Mouse (Mus musculus) MEL (cell line): ENCODE data around the gene Scn4b. TPM values are rescaled to one million over a fixed set of nuclear protein-coding genes. Genes with fewer than 3 reads are reported as not detected.

ENCODE experiments used
- DNase-seq: peaks from one replicate; pipeline ENCODE4 v3.0.0; 2011; ENCODE audit warnings: low read depth, low spot score
- H3K27ac ChIP-seq: 2 replicates; pipeline ENCODE4 v1.5.1; 2012; ENCODE audit warnings: low read depth, mild to moderate bottlenecking, control low read depth, low read length, moderate library complexity; ENCODE audit not compliant: control insufficient read depth
- H3K27me3 ChIP-seq, 2 experiments: fragments of 150-350 bp in 1 of 2; sonication (generic) in 1 of 2; 2 replicates each; pipeline ENCODE4 v1.6.1; 2012; ENCODE audit warnings: low read length in 2 of 2, mild to moderate bottlenecking in 2 of 2, improper control_type of control experiment in 1 of 2, moderate library complexity in 1 of 2; ENCODE audit not compliant: insufficient read depth in 2 of 2, control insufficient read depth in 1 of 2
- H3K36me3 ChIP-seq, 2 experiments: 2 replicates each; pipeline ENCODE4 v1.6.1; 2012 to 2014; ENCODE audit warnings: low read length in 2 of 2, improper control_type of control experiment in 1 of 2, inconsistent platforms in 1 of 2, mild to moderate bottlenecking in 1 of 2; ENCODE audit not compliant: insufficient read depth in 2 of 2, control insufficient read depth in 1 of 2
- H3K4me1 ChIP-seq, 2 experiments: fragments of 150-350 bp in 1 of 2; sonication (generic) in 1 of 2; 2 replicates each; pipeline ENCODE4 v1.6.1; 2012; ENCODE audit warnings: low read length in 2 of 2, improper control_type of control experiment in 1 of 2, mild to moderate bottlenecking in 1 of 2; ENCODE audit not compliant: insufficient read depth in 2 of 2, control insufficient read depth in 1 of 2
- H3K4me3 ChIP-seq, 2 experiments: fragments of 150-350 bp in 1 of 2; sonication (generic) in 1 of 2; 2 replicates each; pipeline ENCODE4 v1.5.1; 2012; ENCODE audit warnings: low read depth in 2 of 2, low read length in 2 of 2, mild to moderate bottlenecking in 2 of 2, moderate library complexity in 2 of 2, control low read depth in 1 of 2, improper control_type of control experiment in 1 of 2; ENCODE audit not compliant: control insufficient read depth in 1 of 2, insufficient read depth in 1 of 2
- H3K79me2 ChIP-seq: 2 replicates; pipeline ENCODE4 v1.6.1; 2012; ENCODE audit warnings: mild to moderate bottlenecking, low read length, moderate library complexity; ENCODE audit not compliant: control insufficient read depth, poor library complexity, insufficient read depth
- H3K9ac ChIP-seq: 2 replicates; pipeline ENCODE4 v1.6.1; 2012; ENCODE audit warnings: low read depth, mild to moderate bottlenecking, control low read depth, low read length, moderate library complexity; ENCODE audit not compliant: control insufficient read depth, poor library complexity, severe bottlenecking
- H3K9me3 ChIP-seq: fragments of 150-350 bp; sonication (generic); replicated peaks from 2 replicates; pipeline ENCODE4 v1.6.1; 2012; ENCODE audit warnings: mild to moderate bottlenecking, low read length, improper control_type of control experiment, moderate library complexity; ENCODE audit not compliant: insufficient read depth
- CHD1 ChIP-seq: IDR thresholded peaks from 2 replicates; pipeline ENCODE4 v1.6.1; 2012; ENCODE audit warnings: low read depth, mild to moderate bottlenecking, inconsistent platforms, low read length, improper control_type of control experiment
- CTCF ChIP-seq, 3 experiments: IDR thresholded peaks in 2 of 3; conservative IDR thresholded peaks in 1 of 3; 2 replicates each; pipeline ENCODE4 v1.5.1; 2011 to 2012; ENCODE audit warnings: low read length in 3 of 3, low read depth in 2 of 3, mild to moderate bottlenecking in 2 of 3, improper control_type of control experiment in 1 of 3, inconsistent platforms in 1 of 3, mixed read lengths in 1 of 3, moderate library complexity in 1 of 3; ENCODE audit not compliant: control insufficient read depth in 1 of 3, insufficient read depth in 1 of 3, poor library complexity in 1 of 3, severe bottlenecking in 1 of 3
- ELF1 ChIP-seq: IDR thresholded peaks from 2 replicates; pipeline ENCODE4 v1.6.1; 2014; ENCODE audit warnings: low read depth, mild to moderate bottlenecking, inconsistent platforms, low read length, improper control_type of control experiment, moderate library complexity
- ETS1 ChIP-seq: IDR thresholded peaks from 2 replicates; pipeline ENCODE4 v1.6.1; 2012; ENCODE audit warnings: low read depth, mild to moderate bottlenecking, inconsistent platforms, low read length, improper control_type of control experiment, moderate library complexity
- HCFC1 ChIP-seq: IDR thresholded peaks from 2 replicates; pipeline ENCODE4 v1.6.1; 2012; ENCODE audit warnings: low read depth, mild to moderate bottlenecking, inconsistent platforms, low read length, improper control_type of control experiment, moderate library complexity
- JUND ChIP-seq: IDR thresholded peaks from 2 replicates; pipeline ENCODE4 v1.6.1; 2011; ENCODE audit warnings: low read depth, mild to moderate bottlenecking, improper control_type of control experiment, low read length
- KAT2A ChIP-seq: conservative IDR thresholded peaks from 2 replicates; pipeline ENCODE4 v1.6.1; 2012; ENCODE audit warnings: low read depth, low read length, improper control_type of control experiment, inconsistent platforms
- MAFK ChIP-seq: IDR thresholded peaks from 2 replicates; pipeline ENCODE4 v1.6.1; 2011; ENCODE audit warnings: low read depth, mild to moderate bottlenecking, low read length, improper control_type of control experiment, borderline replicate concordance
- MAX ChIP-seq: IDR thresholded peaks from 2 replicates; pipeline ENCODE4 v1.6.1; 2011; ENCODE audit warnings: low read length, improper control_type of control experiment
- MAZ ChIP-seq: IDR thresholded peaks from 2 replicates; pipeline ENCODE4 v1.6.1; 2012; ENCODE audit warnings: low read depth, mild to moderate bottlenecking, inconsistent platforms, low read length, improper control_type of control experiment
- MXI1 ChIP-seq: IDR thresholded peaks from 2 replicates; pipeline ENCODE4 v1.6.1; 2011; ENCODE audit warnings: mild to moderate bottlenecking, low read depth, low read length, improper control_type of control experiment
- NRF1 ChIP-seq: IDR thresholded peaks from 2 replicates; pipeline ENCODE4 v1.6.1; 2014; ENCODE audit warnings: low read depth, mild to moderate bottlenecking, inconsistent platforms, low read length, improper control_type of control experiment, moderate library complexity; ENCODE audit not compliant: poor library complexity, insufficient read depth, severe bottlenecking
- POLR2AphosphoS2 ChIP-seq: IDR thresholded peaks from 2 replicates; pipeline ENCODE4 v1.6.1; 2011; ENCODE audit warnings: low read length, improper control_type of control experiment
- POLR2AphosphoS5 ChIP-seq: IDR thresholded peaks from 2 replicates; pipeline ENCODE4 v1.6.1; 2012; ENCODE audit warnings: low read depth, borderline replicate concordance, mild to moderate bottlenecking, inconsistent platforms, low read length, moderate library complexity, mixed read lengths
- RAD21 ChIP-seq: IDR thresholded peaks from 2 replicates; pipeline ENCODE4 v1.6.1; 2011; ENCODE audit warnings: mild to moderate bottlenecking, low read depth, low read length, improper control_type of control experiment
- RCOR1 ChIP-seq: IDR thresholded peaks from 2 replicates; pipeline ENCODE4 v1.6.1; 2012; ENCODE audit warnings: low read depth, mild to moderate bottlenecking, inconsistent platforms, low read length, improper control_type of control experiment
- SMC3 ChIP-seq: IDR thresholded peaks from 2 replicates; pipeline ENCODE4 v1.6.1; 2011; ENCODE audit warnings: low read depth, low read length, improper control_type of control experiment
- TAL1 ChIP-seq: IDR thresholded peaks from 2 replicates; pipeline ENCODE4 v1.6.1; 2012; ENCODE audit warnings: mild to moderate bottlenecking, inconsistent platforms, low read length, moderate library complexity, mixed read lengths
- UBTF ChIP-seq: IDR thresholded peaks from 2 replicates; pipeline ENCODE4 v1.6.1; 2012; ENCODE audit warnings: low read depth, mild to moderate bottlenecking, inconsistent platforms, low read length, improper control_type of control experiment, moderate library complexity, borderline replicate concordance; ENCODE audit not compliant: insufficient read depth
- ZC3H11A ChIP-seq: IDR thresholded peaks from 2 replicates; pipeline ENCODE4 v1.6.1; 2012; ENCODE audit warnings: low read depth, mild to moderate bottlenecking, inconsistent platforms, low read length, improper control_type of control experiment
- ZMIZ1 ChIP-seq: IDR thresholded peaks from 2 replicates; pipeline ENCODE4 v1.6.1; 2012; ENCODE audit warnings: low read depth, mild to moderate bottlenecking, inconsistent platforms, low read length, improper control_type of control experiment, moderate library complexity
- polyA plus RNA-seq, 2 experiments: library from polyadenylated mRNA; stranded (reverse) in 1 of 2; unstranded in 1 of 2; fragments of >175 nt in 1 of 2; fragments of >200 nt in 1 of 2; gene quantifications; 2 replicates each; pipeline versions ENCODE4 v1.2.1 to v1.2.4; 2012; ENCODE audit warnings: low replicate concordance in 2 of 2, low read depth in 1 of 2; ENCODE audit not compliant: insufficient read length in 2 of 2, insufficient read depth in 1 of 2, missing spikeins in 1 of 2
- total RNA-seq: library from RNA; depleted of rRNA; stranded (reverse); fragments of 300-350 nt; gene quantifications from 2 replicates; pipeline ENCODE4 v1.2.3, GENCODE M21; 2012; rRNA removed

Gene Scn4b
- total RNA-seq (not detected in 2 replicates), polyA plus RNA-seq (not detected)

DNA sequence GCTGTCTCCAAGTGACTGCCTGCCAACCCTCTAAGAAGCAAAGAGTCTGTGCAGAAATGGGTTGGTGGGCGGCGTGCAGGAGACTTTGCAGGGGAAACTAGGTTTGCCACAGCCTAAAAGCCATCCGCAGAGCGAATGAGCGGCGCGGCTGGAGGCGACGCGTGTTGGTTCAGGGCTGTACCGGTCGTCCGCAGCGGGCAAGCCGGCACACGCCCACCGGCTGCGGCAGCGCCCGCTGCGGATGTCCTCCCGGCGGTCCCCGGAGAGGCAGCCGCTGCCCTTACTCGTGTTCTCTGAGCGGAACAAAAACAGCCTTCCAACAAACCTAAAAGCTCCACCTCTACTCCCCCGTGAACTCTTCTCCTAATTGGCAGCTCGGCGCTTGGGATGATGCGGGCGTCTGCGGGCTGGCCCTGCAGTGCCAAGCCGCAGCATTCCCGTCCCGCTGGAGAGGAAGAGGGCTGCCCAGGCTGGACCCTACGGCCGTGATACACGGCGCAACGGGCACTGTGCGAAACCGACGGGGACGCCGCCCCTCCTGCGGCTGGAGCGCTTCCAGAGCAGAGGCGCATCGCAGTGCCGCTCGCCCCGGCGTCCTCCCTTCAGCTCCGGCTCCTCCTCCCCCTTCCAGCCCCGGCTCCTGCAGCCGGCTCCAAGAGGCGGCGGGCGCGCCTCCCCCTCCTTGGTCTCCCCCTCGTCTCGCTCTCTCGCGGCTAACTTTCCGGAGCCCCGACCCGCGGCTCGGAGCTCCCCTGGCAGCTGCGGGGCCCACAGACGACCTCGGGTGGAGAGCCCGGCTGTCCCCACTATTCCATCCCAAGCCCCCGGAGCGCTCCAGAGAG, at the start of gene Scn4b:
Scn4b (plus strand) TSS at position 205 of the 842 bp plus-strand sequence.
- Histone ChIP-seq H3K36me3 (no peaks in the 10 kb centered on the region), H3K79me2 (no peaks in the 10 kb centered on the region), H3K4me3 (no peak within 1 kb of the TSS), H3K9me3 (no peaks in the 10 kb centered on the region), H3K27ac (no peak within 1 kb of the TSS), H3K4me1 (no peaks in the 10 kb centered on the region), H3K9ac (no peak within 1 kb of the TSS), H3K27me3 (peaks cover 0 to 2% of the 10 kb centered on the region in 2 experiments; a peak in 2 of 4 replicates)
- TF ChIP-seq ZMIZ1 (no peak), ELF1 (no peak)
- DNase-seq, result no peak

- Histone ChIP-seq H3K4me3 (no peak overlapping the region), H3K79me2 (no peaks in the 10 kb centered on the region), H3K27ac (no peak overlapping the region), H3K27me3 (peaks cover 47 to 67% of the 10 kb centered on the region in 2 experiments), H3K9ac (no peak overlapping the region), H3K9me3 (no peaks in the 10 kb centered on the region), H3K36me3 (no peaks in the 10 kb centered on the region), H3K4me1 (no peaks in the 10 kb centered on the region)
- DNase-seq, result peak; percentile 16
- TF ChIP-seq CTCF (IDR thresholded peaks at IDR 0.05 in 2 of 3, conservative IDR thresholded peaks at IDR 0.05 in 1 of 3; ENCODE audit: control insufficient read depth in 1 of 3, insufficient read depth in 1 of 3, low read depth in 2 of 3, low read length in 3 of 3, poor library complexity in 1 of 3, severe bottlenecking in 1 of 3) (peak; percentile 28 to 45 (median 43)), ZC3H11A (peak; percentile 15; the same call in 1 of the 2 replicates), CHD1 (no peak), RAD21 (peak; percentile 48), NRF1 (no peak), MAX (no peak), ETS1 (no peak), SMC3 (peak; percentile 60), MAFK (no peak)
Measured at GRCm38 (mm10) chr9:45090811-45091210, 47.4 kb upstream of the Scn4b start.

DNA sequence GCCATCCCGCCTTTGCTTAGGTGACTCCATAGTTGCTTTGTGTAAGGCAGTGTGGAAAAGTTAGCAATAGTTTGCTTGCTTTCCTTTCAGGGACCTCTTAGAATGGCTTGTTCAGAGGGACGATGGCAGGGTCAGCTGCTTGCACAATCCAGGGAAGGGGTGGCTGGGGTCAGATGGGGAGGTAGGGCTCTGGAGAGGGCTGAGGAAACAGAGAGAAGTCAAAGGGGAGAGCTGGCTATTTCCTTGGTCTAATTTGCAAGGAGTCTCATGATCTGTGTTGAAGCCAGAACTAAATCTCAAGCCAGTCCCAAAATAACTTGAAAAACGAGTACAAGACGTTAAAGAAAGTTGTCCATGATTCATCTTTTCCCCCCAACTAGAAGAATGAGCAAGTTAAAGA, 45.6 kb upstream of the Scn4b start:
- TF ChIP-seq HCFC1 (no peak), TAL1 (no peak), JUND (no peak), MXI1 (no peak), MAZ (no peak), KAT2A (no peak), RCOR1 (no peak), UBTF (no peak), POLR2AphosphoS5 (no peak), ELF1 (no peak), ETS1 (no peak), ZMIZ1 (no peak), NRF1 (no peak), POLR2AphosphoS2 (no peak)
- no peaks in the 10 kb centered on the region for H3K36me3 ChIP-seq
- H3K79me2 ChIP-seq, result no peaks in the 10 kb centered on the region
- no peak overlapping the region for H3K9ac ChIP-seq
- no peak overlapping the region for H3K4me3 ChIP-seq
- DNase-seq, result no peak
- H3K9me3 ChIP-seq, result no peaks in the 10 kb centered on the region
- H3K4me1 ChIP-seq, result no peaks in the 10 kb centered on the region
- H3K27ac ChIP-seq, result no peak overlapping the region
- peaks cover 45 to 62% of the 10 kb centered on the region in 2 experiments for H3K27me3 ChIP-seq
